Mouse (Mus musculus): ENCODE measurements at regions not wholly inside any gene's neighbourhood (a gene's known extent, or its start where the extent isn't known, plus 50 kb on each side); places are given as distances from the start of the nearest gene placed in this dataset.

GRCm38 (mm10) chrX:109502571-109502970 is 306.0 kb downstream of the Gm6377 start:
- H3K9me3 ChIP-seq (ENCODE audit: low read depth, low read length), result no peaks in the 10 kb centered on the region
- no peak overlapping the region for H3K27ac ChIP-seq (ENCODE audit: low read depth)
- H3K4me3 ChIP-seq (ENCODE audit: low read depth, low read length), result no peak overlapping the region
- H3K27me3 ChIP-seq (ENCODE audit: insufficient read depth, low read length), result no peaks in the 10 kb centered on the region
- DNase-seq (no peak), ATAC-seq (ENCODE audit: insufficient read depth) (no peak)
- no peak overlapping the region for H3K4me2 ChIP-seq
- H3K4me1 ChIP-seq (ENCODE audit: insufficient read depth), result no peaks in the 10 kb centered on the region
- H3K36me3 ChIP-seq (ENCODE audit: insufficient read depth), result no peaks in the 10 kb centered on the region
- WGBS, result 70% methylated on average over 1 of the region's 1 CpGs
- TF ChIP-seq CTCF (IDR thresholded peaks at IDR 0.05; ENCODE audit: low read depth), result no peak
- no peak overlapping the region for H3K9ac ChIP-seq

DNA sequence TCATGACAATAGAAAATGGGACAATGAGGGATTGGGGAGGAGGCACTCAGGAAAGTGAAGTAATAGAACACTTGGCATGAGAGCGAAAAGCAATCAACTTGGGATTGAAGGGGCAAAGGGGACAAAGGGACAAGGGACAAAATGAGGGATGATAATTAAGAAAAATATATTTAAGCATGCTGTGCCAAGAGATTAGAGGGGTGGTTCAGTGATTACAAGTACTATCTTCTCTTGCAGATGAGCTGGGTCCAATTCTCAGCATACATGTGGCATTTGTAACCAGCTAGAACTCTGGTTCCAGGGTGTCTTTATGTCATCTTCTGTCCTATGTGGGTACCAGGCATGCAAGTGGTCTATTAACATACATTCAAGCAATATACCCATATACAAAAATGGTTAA is 355.9 kb downstream of the Gm6377 start:
- no peaks in the 10 kb centered on the region for H3K4me1 ChIP-seq (ENCODE audit: insufficient read depth)
- no peak overlapping the region for H3K27ac ChIP-seq (ENCODE audit: low read depth)
- H3K27me3 ChIP-seq (ENCODE audit: insufficient read depth, low read length), result no peaks in the 10 kb centered on the region
- H3K4me2 ChIP-seq, result no peak overlapping the region
- H3K9me3 ChIP-seq (ENCODE audit: low read depth, low read length), result no peaks in the 10 kb centered on the region
- no peak overlapping the region for H3K4me3 ChIP-seq (ENCODE audit: low read depth, low read length)
- DNase-seq (no peak), ATAC-seq (ENCODE audit: insufficient read depth) (no peak)
- H3K9ac ChIP-seq, result no peak overlapping the region
- WGBS, result 84% methylated on average over 1 of the region's 1 CpGs
- H3K36me3 ChIP-seq (ENCODE audit: insufficient read depth), result no peaks in the 10 kb centered on the region
- no peak for TF ChIP-seq CTCF (IDR thresholded peaks at IDR 0.05; ENCODE audit: low read depth)

GRCm38 (mm10) chrX:109587360-109587759 is 390.8 kb downstream of the Gm6377 start:
- Histone ChIP-seq H3K4me3 (ENCODE audit: low read depth, low read length) (no peak overlapping the region), H3K27ac (ENCODE audit: low read depth) (no peak overlapping the region), H3K9ac (no peak overlapping the region), H3K4me2 (no peak overlapping the region), H3K36me3 (ENCODE audit: insufficient read depth) (no peaks in the 10 kb centered on the region), H3K27me3 (ENCODE audit: insufficient read depth, low read length) (no peaks in the 10 kb centered on the region), H3K4me1 (ENCODE audit: insufficient read depth) (no peaks in the 10 kb centered on the region), H3K9me3 (ENCODE audit: low read depth, low read length) (no peaks in the 10 kb centered on the region)
- TF ChIP-seq CTCF (IDR thresholded peaks at IDR 0.05; ENCODE audit: low read depth), result no peak
- no peak for ATAC-seq (ENCODE audit: insufficient read depth)
- DNase-seq, result peak; percentile 1

DNA sequence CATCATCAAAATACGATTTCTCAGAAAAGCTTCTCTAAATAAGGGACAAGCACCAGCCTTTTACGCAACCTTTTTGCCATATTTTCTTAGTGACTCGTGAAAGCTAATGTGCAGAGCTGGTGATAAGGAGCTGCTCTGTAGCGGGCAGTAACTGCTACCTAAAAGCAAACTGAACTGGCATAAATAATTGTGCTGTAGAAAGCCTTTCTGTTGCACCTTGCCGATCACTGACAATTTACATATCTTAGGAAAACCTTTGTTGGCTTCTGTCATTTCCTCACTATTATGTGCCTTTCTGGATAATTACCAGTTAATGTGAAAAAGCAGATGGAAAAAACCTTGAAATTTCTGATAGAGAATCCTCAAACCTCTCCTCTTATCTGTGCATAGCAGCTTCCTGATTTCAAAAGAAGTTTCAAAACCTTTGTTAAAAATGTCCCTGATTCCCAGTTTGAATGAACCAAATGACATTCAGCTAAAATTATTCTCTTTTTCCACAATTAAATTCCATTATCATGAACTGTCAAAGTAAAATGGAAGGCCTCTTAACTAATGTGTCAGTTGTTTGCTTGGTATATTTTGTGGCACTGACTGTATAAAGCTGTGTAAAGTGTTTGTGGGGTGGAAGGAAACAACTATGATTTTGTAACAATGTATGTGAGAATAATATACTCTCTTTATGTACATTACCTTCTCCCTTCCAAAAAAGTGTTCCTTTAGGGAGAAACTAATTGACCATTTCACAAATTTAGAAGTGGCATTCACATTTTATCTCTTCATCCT is 430.6 kb downstream of the Gm6377 start:
- no peak overlapping the region for H3K9ac ChIP-seq
- ATAC-seq (ENCODE audit: insufficient read depth), result no peak
- no peak for DNase-seq
- no peaks in the 10 kb centered on the region for H3K9me3 ChIP-seq (ENCODE audit: low read depth, low read length)
- no peak overlapping the region for H3K4me3 ChIP-seq (ENCODE audit: low read depth, low read length)
- no peak overlapping the region for H3K27ac ChIP-seq (ENCODE audit: low read depth)
- WGBS, result 53% methylated on average over 5 of the region's 5 CpGs
- H3K4me1 ChIP-seq (ENCODE audit: insufficient read depth), result no peaks in the 10 kb centered on the region
- no peaks in the 10 kb centered on the region for H3K36me3 ChIP-seq (ENCODE audit: insufficient read depth)
- H3K4me2 ChIP-seq, result no peak overlapping the region
- no peaks in the 10 kb centered on the region for H3K27me3 ChIP-seq (ENCODE audit: insufficient read depth, low read length)
- no peak for TF ChIP-seq CTCF (IDR thresholded peaks at IDR 0.05; ENCODE audit: low read depth)
